Mouse (Mus musculus) heart, embryonic 11.5 days (tissue): ENCODE data around the gene Cks1b. TPM values are rescaled to one million over a fixed set of nuclear protein-coding genes. Genes with fewer than 3 reads are reported as not detected.
A peak's percentile ranks its signal among the peaks of the same experiment; 100 is the strongest.

Source experiments
- ATAC-seq: fragments of 200-750 bp; cut with Nextera tagmentation; replicated peaks from 2 replicates; pipeline ENCODE4 v1.8.0; 2017; ENCODE audit warnings: moderate library complexity; ENCODE audit not compliant: insufficient number of reproducible peaks, low FRiP score, low TSS enrichment
- H3K27ac ChIP-seq: fragments of 300-500 bp; sonication (generic); 2 replicates; pipeline ENCODE4 v1.5.1; 2014; ENCODE audit warnings: mild to moderate bottlenecking, low read depth, low read length
- H3K27me3 ChIP-seq: fragments of 300-500 bp; sonication (generic); 2 replicates; pipeline ENCODE4 v1.6.1; 2014; ENCODE audit warnings: mild to moderate bottlenecking, low read length, mixed read lengths; ENCODE audit not compliant: control insufficient read depth, insufficient read depth
- H3K36me3 ChIP-seq: fragments of 300-500 bp; sonication (generic); 2 replicates; pipeline ENCODE4 v1.6.1; 2014; ENCODE audit warnings: mild to moderate bottlenecking, low read length, moderate library complexity, mixed read lengths; ENCODE audit not compliant: control insufficient read depth, insufficient read depth
- H3K4me1 ChIP-seq: fragments of 300-500 bp; sonication (generic); 2 replicates; pipeline ENCODE4 v1.6.1; 2014; ENCODE audit warnings: low read length; ENCODE audit not compliant: control insufficient read depth, insufficient read depth
- H3K4me2 ChIP-seq: fragments of 300-500 bp; sonication (generic); 2 replicates; pipeline ENCODE4 v1.6.1; 2014; ENCODE audit warnings: mild to moderate bottlenecking, moderate library complexity
- H3K4me3 ChIP-seq: fragments of 300-500 bp; sonication (generic); 2 replicates; pipeline ENCODE4 v1.5.1; 2014; ENCODE audit warnings: low read depth, low read length
- H3K9ac ChIP-seq: fragments of 300-500 bp; sonication (generic); 2 replicates; pipeline ENCODE4 v1.6.1; 2014; ENCODE audit warnings: mild to moderate bottlenecking, low read depth, low read length, moderate library complexity
- H3K9me3 ChIP-seq: fragments of 300-500 bp; sonication (generic); replicated peaks from 2 replicates; pipeline ENCODE4 v1.6.1; 2016; ENCODE audit warnings: low read length; ENCODE audit not compliant: control insufficient read depth
- WGBS: fragments of 180-500 bp; shearing (Covaris S2); extraction: QIAGEN DNeasy Blood & Tissue Kit; methylation state at CpG from one replicate; pipeline ENCODE4 v1.1.7; 2014; ENCODE audit not compliant: insufficient replicate concordance; 5-methylcytosine and 5-hydroxymethylcytosine counted together
- polyA plus RNA-seq: library from polyadenylated mRNA; unstranded; fragments of >200 nt; fragmentation: Nextera tagmentation; extraction: Ambion mirVana; gene quantifications from 2 replicates; pipeline ENCODE4 v1.2.1, GENCODE M21; 2014

Cks1b gene
- polyA plus RNA-seq, 1 experiment from 2014 or later, result 411 TPM

GRCm38 (mm10) chr3:89378394-89379067 is 39.7 kb downstream of the Cks1b start:
- peaks cover 12% of the 10 kb centered on the region; the same call in 1 of the 2 replicates for H3K4me1 ChIP-seq
- peak overlapping the region; percentile 64 for H3K4me3 ChIP-seq
- H3K4me2 ChIP-seq, result peak overlapping the region; percentile 81
- no peaks in the 10 kb centered on the region for H3K27me3 ChIP-seq
- ATAC-seq, result peak; percentile 82
- no peaks in the 10 kb centered on the region for H3K9me3 ChIP-seq
- H3K27ac ChIP-seq, result no peak overlapping the region
- peak overlapping the region; percentile 77 for H3K9ac ChIP-seq
- WGBS, result 1% methylated on average over 29 of the region's 29 CpGs
- no peaks in the 10 kb centered on the region for H3K36me3 ChIP-seq

- H3K9ac ChIP-seq, result peak overlapping the region; percentile 77; the same call in 1 of the 2 replicates
- ATAC-seq, result no peak
- 72% methylated on average over 4 of the region's 4 CpGs for WGBS
- H3K27ac ChIP-seq, result no peak overlapping the region
- peak overlapping the region; percentile 64; the same call in 1 of the 2 replicates for H3K4me3 ChIP-seq
- H3K9me3 ChIP-seq, result no peaks in the 10 kb centered on the region
- H3K4me1 ChIP-seq, result peaks cover 12% of the 10 kb centered on the region; the same call in 1 of the 2 replicates
- no peaks in the 10 kb centered on the region for H3K36me3 ChIP-seq
- H3K27me3 ChIP-seq, result no peaks in the 10 kb centered on the region
- peak overlapping the region; percentile 81 for H3K4me2 ChIP-seq
Measured at GRCm38 (mm10) chr3:89377831-89378230, 40.4 kb downstream of the Cks1b start.

- no peak overlapping the region for H3K9ac ChIP-seq
- WGBS, result 35% methylated on average over 5 of the region's 5 CpGs
- H3K4me1 ChIP-seq, result peaks cover 9% of the 10 kb centered on the region; the same call in 1 of the 2 replicates
- no peak overlapping the region for H3K4me2 ChIP-seq
- H3K4me3 ChIP-seq, result no peak overlapping the region
- no peak overlapping the region for H3K27ac ChIP-seq
- H3K27me3 ChIP-seq, result peaks cover 3% of the 10 kb centered on the region; the same call in 1 of the 2 replicates
- H3K36me3 ChIP-seq, result no peaks in the 10 kb centered on the region
- no peak for ATAC-seq
- H3K9me3 ChIP-seq, result no peaks in the 10 kb centered on the region
Measured at GRCm38 (mm10) chr3:89373581-89374231, 44.5 kb downstream of the Cks1b start.

- ATAC-seq, result 0 out of 2 replicates have a peak, but pooled peaks have one; percentile 35
- Histone ChIP-seq H3K27me3 (peaks cover 3% of the 10 kb centered on the region), H3K9ac (no peak overlapping the region), H3K27ac (no peak overlapping the region), H3K4me2 (no peak overlapping the region), H3K36me3 (no peaks in the 10 kb centered on the region), H3K9me3 (no peaks in the 10 kb centered on the region), H3K4me1 (no peaks in the 10 kb centered on the region), H3K4me3 (no peak overlapping the region)
- WGBS, result 53% methylated on average over 11 of the region's 11 CpGs
Measured at GRCm38 (mm10) chr3:89367338-89367737, 50.8 kb downstream of the Cks1b start.

- Histone ChIP-seq H3K27ac (no peak overlapping the region), H3K4me1 (no peaks in the 10 kb centered on the region), H3K27me3 (peaks cover 3% of the 10 kb centered on the region), H3K36me3 (no peaks in the 10 kb centered on the region), H3K9me3 (no peaks in the 10 kb centered on the region), H3K4me2 (no peak overlapping the region), H3K9ac (no peak overlapping the region), H3K4me3 (no peak overlapping the region)
- no peak for ATAC-seq
- 64% methylated on average over 20 of the region's 20 CpGs for WGBS
Measured at GRCm38 (mm10) chr3:89365486-89366414, 52.4 kb downstream of the Cks1b start.

Other genes with a start within 250 kb of the Cks1b start
- 82.8 and 88.3 TPM in 2 replicates for gene Scamp3, start 240.9 kb downstream of the Cks1b start, polyA plus RNA-seq
- gene Fam189b, start 235.2 kb downstream of the Cks1b start, polyA plus RNA-seq, result 11.9 and 13.7 TPM in 2 replicates
- 33.3 and 39.9 TPM in 2 replicates for gene Gba, start 215.5 kb downstream of the Cks1b start, polyA plus RNA-seq
- gene Thbs3, start 203.2 kb downstream of the Cks1b start, polyA plus RNA-seq, result 6.9 and 12.4 TPM in 2 replicates
- gene Mtx1, start 191.3 kb downstream of the Cks1b start, polyA plus RNA-seq, result 144 and 145 TPM in 2 replicates
- gene Muc1, start 189.3 kb downstream of the Cks1b start, polyA plus RNA-seq, result 0.21 and 0.53 TPM in 2 replicates
- 248 and 274 TPM in 2 replicates for gene Krtcap2, start 172.4 kb downstream of the Cks1b start, polyA plus RNA-seq
- 0.56 and 1.1 TPM in 2 replicates for gene Trim46, start 172.1 kb downstream of the Cks1b start, polyA plus RNA-seq
- gene Dpm3, start 159.0 kb downstream of the Cks1b start, polyA plus RNA-seq, result 83.1 and 94.1 TPM in 2 replicates
- gene Slc50a1, start 147.8 kb downstream of the Cks1b start, polyA plus RNA-seq, result 37.5 and 40.9 TPM in 2 replicates
- 29.9 and 33.0 TPM in 2 replicates for gene Efna1, start 137.2 kb downstream of the Cks1b start, polyA plus RNA-seq
- gene Efna3, start 95.4 kb downstream of the Cks1b start, polyA plus RNA-seq, result 1.9 TPM in 2 replicates
- gene Efna4, start 80.4 kb downstream of the Cks1b start, polyA plus RNA-seq, result 9.3 and 10.2 TPM in 2 replicates
- 23.3 and 25.9 TPM in 2 replicates for gene Adam15, start 68.4 kb downstream of the Cks1b start, polyA plus RNA-seq
- gene Dcst2, start 56.4 kb downstream of the Cks1b start, polyA plus RNA-seq, result 0.07 TPM in 1 of 2 replicates, not detected in the other
- gene Dcst1, start 53.1 kb downstream of the Cks1b start, polyA plus RNA-seq, result 0.17 and 0.21 TPM in 2 replicates
- 1.2 and 2.2 TPM in 2 replicates for gene Zbtb7b, start 23.6 kb downstream of the Cks1b start, polyA plus RNA-seq
- gene Lenep, start 15.6 kb downstream of the Cks1b start, polyA plus RNA-seq, result not detected in 2 replicates
- 33.7 and 34.2 TPM in 2 replicates for gene Flad1, start 6.5 kb downstream of the Cks1b start, polyA plus RNA-seq
- gene Shc1, start 60 bp upstream of the Cks1b start, polyA plus RNA-seq, result 42.3 and 51.5 TPM in 2 replicates
- gene Pygo2, start 11.8 kb upstream of the Cks1b start, polyA plus RNA-seq, result 31.1 and 33.7 TPM in 2 replicates
- gene Pbxip1, start 18.3 kb upstream of the Cks1b start, polyA plus RNA-seq, result 28.6 and 35.9 TPM in 2 replicates
- 50.4 and 57.2 TPM in 2 replicates for gene Pmvk, start 36.2 kb upstream of the Cks1b start, polyA plus RNA-seq
- 0.73 and 0.99 TPM in 2 replicates for gene Kcnn3, start 101.8 kb upstream of the Cks1b start, polyA plus RNA-seq